Mouse (Mus musculus) hindbrain, embryonic 13.5 days (tissue): ENCODE data around the gene Vmn2r100. TPM values are rescaled to one million over a fixed set of nuclear protein-coding genes. Genes with fewer than 3 reads are reported as not detected.

Experiments used
- ATAC-seq: fragments of 200-750 bp; cut with Nextera tagmentation; 2 replicates; pipeline ENCODE4 v1.8.0; 2017; ENCODE audit warnings: moderate TSS enrichment; ENCODE audit not compliant: low FRiP score
- H3K27ac ChIP-seq: fragments of 300-500 bp; sonication (generic); 2 replicates; pipeline ENCODE4 v1.5.1; 2015; ENCODE audit warnings: inconsistent platforms, mild to moderate bottlenecking, moderate library complexity
- H3K27me3 ChIP-seq: fragments of 300-500 bp; sonication (generic); 2 replicates; pipeline ENCODE4 v1.6.1; 2015; ENCODE audit warnings: mild to moderate bottlenecking, inconsistent platforms
- H3K36me3 ChIP-seq: fragments of 300-500 bp; sonication (generic); 2 replicates; pipeline ENCODE4 v1.6.1; 2015; ENCODE audit warnings: mild to moderate bottlenecking, inconsistent platforms
- H3K4me1 ChIP-seq: fragments of 300-500 bp; sonication (generic); replicated peaks from 2 replicates; pipeline ENCODE4 v1.6.1; 2015; ENCODE audit warnings: inconsistent platforms
- H3K4me2 ChIP-seq: fragments of 300-500 bp; sonication (generic); 2 replicates; pipeline ENCODE4 v1.6.1; 2015; ENCODE audit warnings: inconsistent platforms, mild to moderate bottlenecking, moderate library complexity
- H3K4me3 ChIP-seq: fragments of 300-500 bp; sonication (generic); 2 replicates; pipeline ENCODE4 v1.5.1; 2015; ENCODE audit warnings: mild to moderate bottlenecking, inconsistent platforms
- H3K9ac ChIP-seq: fragments of 300-500 bp; sonication (generic); 2 replicates; pipeline ENCODE4 v1.6.1; 2015; ENCODE audit warnings: mild to moderate bottlenecking, inconsistent platforms
- H3K9me3 ChIP-seq: fragments of 300-500 bp; sonication (generic); 2 replicates; pipeline ENCODE4 v1.6.1; 2016; ENCODE audit warnings: inconsistent platforms
- polyA plus RNA-seq: library from polyadenylated mRNA; unstranded; fragments of >200 nt; fragmentation: Nextera tagmentation; extraction: Ambion mirVana; gene quantifications from 2 replicates; pipeline ENCODE4 v1.2.1, GENCODE M21; 2015

Vmn2r100 gene
- not detected in 2 replicates for polyA plus RNA-seq

DNA sequence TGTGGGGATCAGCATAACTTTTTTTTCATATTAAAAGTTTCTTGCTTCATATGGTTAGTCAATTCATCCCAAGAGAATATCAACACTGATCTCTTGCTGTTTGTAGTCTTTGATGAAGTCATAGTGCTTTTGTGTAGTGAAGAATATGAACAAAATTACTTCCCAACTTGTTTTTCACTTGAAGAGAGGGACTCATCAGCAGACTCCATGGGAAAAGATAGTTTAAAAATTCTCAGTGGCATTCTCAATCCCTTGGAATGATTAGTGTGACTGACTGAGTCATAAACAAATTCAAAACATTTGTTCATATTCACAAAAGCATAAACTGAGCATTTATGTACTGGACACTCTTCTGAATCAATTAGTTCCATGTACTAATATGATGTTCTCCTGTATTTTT lies at the start of gene Vmn2r100:
Gene Vmn2r100 (plus strand): TSS at position 301 of the 400 bp plus-strand sequence.
- ATAC-seq: no peak
- H3K4me2 ChIP-seq: no peak within 1 kb of the TSS
- no peak within 1 kb of the TSS for H3K9ac ChIP-seq
- H3K27ac ChIP-seq: no peak within 1 kb of the TSS
- H3K36me3 ChIP-seq: no peaks in the 10 kb centered on the region
- no peaks in the 10 kb centered on the region for H3K9me3 ChIP-seq
- no peak within 1 kb of the TSS for H3K4me3 ChIP-seq
- no peaks in the 10 kb centered on the region for H3K27me3 ChIP-seq
- H3K4me1 ChIP-seq: no peaks in the 10 kb centered on the region

GRCm38 (mm10) chr17:19482866-19483265 lies 21.7 kb upstream of the Vmn2r100 start:
- Histone ChIP-seq H3K9ac (no peak overlapping the region), H3K9me3 (peaks cover 13% of the 10 kb centered on the region; the same call in 1 of the 2 replicates), H3K4me1 (no peaks in the 10 kb centered on the region), H3K27me3 (no peaks in the 10 kb centered on the region), H3K27ac (no peak overlapping the region), H3K36me3 (no peaks in the 10 kb centered on the region), H3K4me2 (no peak overlapping the region), H3K4me3 (no peak overlapping the region)
- no peak for ATAC-seq

- no peak for ATAC-seq
- no peak within 1 kb of the TSS for H3K27ac ChIP-seq
- H3K9ac ChIP-seq: no peak within 1 kb of the TSS
- H3K9me3 ChIP-seq: peaks cover 4% of the 10 kb centered on the region; the same call in 1 of the 2 replicates
- no peak within 1 kb of the TSS for H3K4me2 ChIP-seq
- no peaks in the 10 kb centered on the region for H3K36me3 ChIP-seq
- H3K4me3 ChIP-seq: no peak within 1 kb of the TSS
- H3K27me3 ChIP-seq: no peaks in the 10 kb centered on the region
- H3K4me1 ChIP-seq: no peaks in the 10 kb centered on the region
Measured at GRCm38 (mm10) chr17:19576927-19577326, 72.4 kb downstream of the Vmn2r100 start, which contains the start of gene Vmn2r101. Gene Vmn2r101, plus strand, starts transcription at chr17:19577227.

Other genes starting within 250 kb of the Vmn2r100 start
- gene Vmn2r99, start 142.8 kb upstream of the Vmn2r100 start, polyA plus RNA-seq: not detected in 2 replicates
- gene Vmn2r101, start 72.5 kb downstream of the Vmn2r100 start, polyA plus RNA-seq: not detected in 2 replicates
- gene Vmn2r102, start 155.6 kb downstream of the Vmn2r100 start, polyA plus RNA-seq: not detected in 2 replicates